Mouse (Mus musculus): ENCODE results near the gene Cacnb3.

- TF ChIP-seq HCFC1 (IDR thresholded peaks at IDR 0.05; ENCODE audit: borderline replicate concordance, insufficient read depth, low read length) (no peak), ZC3H11A (IDR thresholded peaks at IDR 0.05; ENCODE audit: borderline replicate concordance, low read depth, low read length) (no peak)
Observed at GRCm38 (mm10) chr15:98610131-98610633, 20.5 kb upstream of the Cacnb3 start.

Measured in ES-E14 (cell line).